Mouse (Mus musculus) stomach, postnatal 0 days (tissue): ENCODE data around the gene Mef2d. TPM values are rescaled to one million over a fixed set of nuclear protein-coding genes. Genes with fewer than 3 reads are reported as not detected.

Source experiments
- ATAC-seq: fragments of 200-750 bp; cut with Nextera tagmentation; 2 replicates; pipeline ENCODE4 v1.8.0; 2017; ENCODE audit not compliant: low FRiP score, low TSS enrichment
- DNase-seq: peaks from one replicate; pipeline ENCODE4 v3.0.0-alpha.2; 2016; ENCODE audit warnings: low spot score
- H3K27ac ChIP-seq: fragments of 300-500 bp; sonication (generic); replicated peaks from 2 replicates; pipeline ENCODE4 v1.5.1; 2014; ENCODE audit warnings: mild to moderate bottlenecking, control low read depth
- H3K27me3 ChIP-seq: fragments of 300-500 bp; sonication (generic); 2 replicates; pipeline ENCODE4 v1.6.1; 2014; ENCODE audit warnings: low read length; ENCODE audit not compliant: control insufficient read depth, insufficient read depth
- H3K36me3 ChIP-seq: fragments of 300-500 bp; sonication (generic); 2 replicates; pipeline ENCODE4 v1.6.1; 2014; ENCODE audit warnings: low read length, mixed read lengths; ENCODE audit not compliant: control insufficient read depth, insufficient read depth
- H3K4me1 ChIP-seq: fragments of 300-500 bp; sonication (generic); replicated peaks from 2 replicates; pipeline ENCODE4 v1.6.1; 2014; ENCODE audit warnings: antibody characterized with exemption; ENCODE audit not compliant: control insufficient read depth, insufficient read depth
- H3K4me2 ChIP-seq: fragments of 300-500 bp; sonication (generic); replicated peaks from 2 replicates; pipeline ENCODE4 v1.6.1; 2014; ENCODE audit warnings: low read depth, mild to moderate bottlenecking, control low read depth, moderate library complexity
- H3K4me3 ChIP-seq: fragments of 300-500 bp; sonication (generic); 2 replicates; pipeline ENCODE4 v1.5.1; 2014; ENCODE audit warnings: low read depth, low read length, control low read depth
- H3K9ac ChIP-seq: fragments of 300-500 bp; sonication (generic); 2 replicates; pipeline ENCODE4 v1.6.1; 2014; ENCODE audit warnings: mild to moderate bottlenecking, low read length, control low read depth, mixed read lengths
- H3K9me3 ChIP-seq: fragments of 300-500 bp; sonication (generic); 2 replicates; pipeline ENCODE4 v1.6.1; 2016; ENCODE audit warnings: low read length; ENCODE audit not compliant: control insufficient read depth
- CTCF ChIP-seq: IDR thresholded peaks from 2 replicates; pipeline ENCODE4 v1.5.1; 2016; ENCODE audit warnings: antibody characterized with exemption, low read depth, mild to moderate bottlenecking, moderate library complexity
- EP300 ChIP-seq: optimal IDR thresholded peaks from 2 replicates; pipeline ENCODE3; 2016; ENCODE audit warnings: antibody characterized with exemption
- WGBS: fragments of 180-500 bp; shearing (Covaris S2); extraction: QIAGEN DNeasy Blood & Tissue Kit; methylation state at CpG from one replicate; pipeline ENCODE4 v1.1.7; 2014; 5-methylcytosine and 5-hydroxymethylcytosine counted together
- polyA plus RNA-seq: library from polyadenylated mRNA; unstranded; fragments of >200 nt; fragmentation: Nextera tagmentation; extraction: Ambion mirVana; gene quantifications from 2 replicates; pipeline ENCODE4 v1.2.1, GENCODE M21; 2015

Gene Mef2d
- polyA plus RNA-seq, 1 experiment from 2014 or later: 10.6 TPM

- TF ChIP-seq EP300: no peak
- no peak for TF ChIP-seq CTCF
- Histone ChIP-seq H3K36me3 (no peaks in the 10 kb centered on the region), H3K9me3 (no peaks in the 10 kb centered on the region), H3K4me2 (peak overlapping the region; percentile 37), H3K27me3 (no peaks in the 10 kb centered on the region), H3K9ac (peak overlapping the region; percentile 51), H3K4me1 (peaks cover 41% of the 10 kb centered on the region), H3K27ac (peak overlapping the region; percentile 70), H3K4me3 (no peak overlapping the region; the same call in 1 of the 2 replicates)
- 27% methylated on average over 6 of the region's 6 CpGs for WGBS
- no peak for DNase-seq
- ATAC-seq: no peak
Observed at GRCm38 (mm10) chr3:88149510-88149974, 7.4 kb downstream of the Mef2d start.

GRCm38 (mm10) chr3:88150061-88150998, 8.2 kb downstream of the Mef2d start:
- no peaks in the 10 kb centered on the region; the same call in 1 of the 2 replicates for H3K36me3 ChIP-seq
- TF ChIP-seq EP300 (no peak), CTCF (peak; percentile 48)
- ATAC-seq (no peak; the same call in 1 of the 2 replicates), DNase-seq (no peak)
- H3K4me3 ChIP-seq: peak overlapping the region; percentile 2
- 25% methylated on average over 14 of the region's 14 CpGs for WGBS
- peak overlapping the region; percentile 37 for H3K4me2 ChIP-seq
- H3K9ac ChIP-seq: peak overlapping the region; percentile 51
- peak overlapping the region; percentile 70 for H3K27ac ChIP-seq
- peaks cover 34% of the 10 kb centered on the region for H3K4me1 ChIP-seq
- H3K9me3 ChIP-seq: no peaks in the 10 kb centered on the region
- no peaks in the 10 kb centered on the region for H3K27me3 ChIP-seq

GRCm38 (mm10) chr3:88150999-88151364, 8.8 kb downstream of the Mef2d start:
- Histone ChIP-seq H3K4me1 (peaks cover 33% of the 10 kb centered on the region), H3K36me3 (no peaks in the 10 kb centered on the region; the same call in 1 of the 2 replicates), H3K4me3 (no peak overlapping the region), H3K27ac (no peak overlapping the region), H3K4me2 (no peak overlapping the region), H3K27me3 (no peaks in the 10 kb centered on the region), H3K9me3 (no peaks in the 10 kb centered on the region), H3K9ac (0 out of 2 replicates have a peak overlapping the region, but pooled peaks have one; percentile 31)
- DNase-seq (no peak), ATAC-seq (no peak)
- TF ChIP-seq CTCF (no peak), EP300 (no peak)
- WGBS: 67% methylated on average over 3 of the region's 3 CpGs

GRCm38 (mm10) chr3:88152056-88152455, 9.9 kb downstream of the Mef2d start:
- ATAC-seq: no peak
- Histone ChIP-seq H3K27me3 (no peaks in the 10 kb centered on the region), H3K4me3 (no peak overlapping the region), H3K4me1 (peaks cover 30% of the 10 kb centered on the region), H3K4me2 (no peak overlapping the region), H3K9ac (no peak overlapping the region), H3K36me3 (peaks cover 10% of the 10 kb centered on the region), H3K9me3 (no peaks in the 10 kb centered on the region), H3K27ac (no peak overlapping the region)
- WGBS: 82% methylated on average over 3 of the region's 3 CpGs
- DNase-seq: no peak
- TF ChIP-seq EP300 (no peak), CTCF (no peak)

- ATAC-seq (no peak), DNase-seq (no peak)
- H3K36me3 ChIP-seq: peaks cover 15% of the 10 kb centered on the region
- H3K4me3 ChIP-seq: no peak overlapping the region
- no peaks in the 10 kb centered on the region for H3K9me3 ChIP-seq
- 89% methylated on average over 3 of the region's 3 CpGs for WGBS
- TF ChIP-seq EP300 (no peak), CTCF (peak; percentile 33)
- no peak overlapping the region for H3K27ac ChIP-seq
- no peak overlapping the region for H3K9ac ChIP-seq
- H3K4me1 ChIP-seq: peaks cover 22% of the 10 kb centered on the region
- no peak overlapping the region for H3K4me2 ChIP-seq
- no peaks in the 10 kb centered on the region for H3K27me3 ChIP-seq
Observed at GRCm38 (mm10) chr3:88153290-88154011, 11.3 kb downstream of the Mef2d start.
